Mouse (Mus musculus) retina, embryonic 14.5 days (tissue): ENCODE measurements at regions not wholly inside any gene's neighbourhood (a gene's known extent, or its start where the extent isn't known, plus 50 kb on each side); places are given as distances from the start of the nearest gene placed in this dataset.
A peak's percentile ranks its signal among the peaks of the same experiment; 100 is the strongest.

Experiments
- DNase-seq: peaks from one replicate; pipeline ENCODE4 v3.0.0-alpha.2; 2015; ENCODE audit warnings: low spot score

- DNase-seq: no peak
Observed at GRCm38 (mm10) chr3:128723100-128723499, 476.6 kb upstream of the Pitx2 start.

DNA sequence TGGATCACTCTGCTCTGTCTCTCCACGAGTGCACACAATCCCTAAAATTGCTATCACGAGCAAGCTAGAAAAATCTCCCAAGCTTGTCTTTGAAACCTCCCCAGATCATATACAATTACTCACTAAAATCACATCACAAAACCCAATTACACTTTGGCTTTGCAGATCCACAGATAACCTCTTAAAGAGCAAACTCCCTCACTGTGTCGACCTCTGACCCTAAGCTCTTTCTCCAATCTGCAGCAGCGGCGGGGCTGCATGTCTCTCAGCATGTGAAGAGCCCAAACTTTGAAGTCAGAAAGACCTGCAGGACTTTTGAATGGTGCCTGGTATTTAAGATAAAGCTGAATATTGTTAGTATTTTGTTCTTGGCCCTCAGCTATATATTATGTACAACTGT is 479.4 kb upstream of the Pitx2 start:
- peak; percentile 17 for DNase-seq

- DNase-seq: no peak
Observed at GRCm38 (mm10) chr3:128719226-128719625, 480.5 kb upstream of the Pitx2 start.

GRCm38 (mm10) chr3:128707270-128707669 is 492.4 kb upstream of the Pitx2 start:
- peak; percentile 20 for DNase-seq

- DNase-seq: no peak
Observed at GRCm38 (mm10) chr3:128668468-128669127, 531.1 kb upstream of the Pitx2 start.

DNA sequence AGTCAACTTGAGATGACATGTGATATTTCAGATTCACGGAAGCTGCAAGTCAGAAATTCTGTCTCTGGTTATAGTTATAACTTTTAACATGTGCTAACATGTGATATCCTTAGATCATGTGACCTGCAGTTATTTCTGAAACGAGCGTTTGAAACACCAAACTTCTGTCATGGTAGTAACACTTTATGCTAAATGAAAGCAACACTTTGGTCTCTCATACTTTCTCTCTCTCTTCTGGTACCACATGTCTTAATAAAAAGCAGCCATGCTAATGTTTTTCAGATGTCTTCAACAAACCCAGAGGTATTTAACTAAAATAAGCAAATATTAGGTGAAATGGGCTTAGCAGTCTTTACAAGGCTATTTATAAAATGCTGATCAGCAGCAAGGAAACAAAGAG is 534.5 kb upstream of the Pitx2 start:
- no peak for DNase-seq

- no peak for DNase-seq
Observed at GRCm38 (mm10) chr3:128636960-128637755, 562.5 kb upstream of the Pitx2 start.

DNA sequence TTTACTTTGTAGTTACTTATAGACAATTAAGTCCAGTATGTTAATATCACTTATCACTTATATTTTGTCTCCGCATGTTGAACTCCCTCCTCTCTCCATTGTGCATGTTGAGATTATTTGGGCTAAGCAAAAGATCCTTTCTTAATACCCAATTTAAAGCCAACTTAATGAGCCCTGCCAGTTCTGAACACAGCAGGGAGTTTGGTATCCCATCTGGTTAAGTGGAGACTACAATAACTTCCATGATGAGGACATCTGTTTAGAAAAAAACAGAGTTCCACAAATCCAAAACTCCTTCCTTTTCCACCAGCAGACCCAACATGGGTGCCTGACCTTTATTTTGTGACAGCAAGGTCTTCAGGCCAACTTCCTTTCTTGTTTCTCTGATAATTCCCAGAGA is 572.0 kb upstream of the Pitx2 start:
- DNase-seq: peak; percentile 56

DNA sequence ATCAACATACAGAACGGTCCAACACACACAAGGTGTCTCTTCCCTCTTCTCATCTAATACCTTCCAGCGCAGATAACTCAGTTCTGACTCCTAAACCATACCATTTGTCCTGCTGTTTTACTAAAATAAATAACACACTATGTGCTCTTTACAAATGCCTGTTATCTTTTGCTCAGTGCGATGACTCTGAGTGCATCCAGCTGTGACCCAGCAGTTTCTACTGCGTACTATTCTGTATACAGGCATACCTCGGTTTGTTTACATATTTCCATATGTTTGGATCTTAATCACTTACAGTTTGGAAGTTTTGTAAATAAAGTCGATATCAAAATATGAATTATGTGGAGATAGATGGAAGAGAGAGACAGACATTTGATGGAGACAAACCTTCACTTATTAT is 583.0 kb upstream of the Pitx2 start:
- no peak for DNase-seq

GRCm38 (mm10) chr3:128613657-128614056 is 586.0 kb upstream of the Pitx2 start:
- no peak for DNase-seq

GRCm38 (mm10) chr3:128610731-128611130 is 588.9 kb upstream of the Pitx2 start:
- no peak for DNase-seq

GRCm38 (mm10) chr3:128608694-128609093 is 591.0 kb upstream of the Pitx2 start:
- no peak for DNase-seq

GRCm38 (mm10) chr3:128575339-128576129 is 624.1 kb upstream of the Pitx2 start:
- peak; percentile 12 for DNase-seq

- DNase-seq: no peak
Observed at GRCm38 (mm10) chr3:128570551-128570950, 629.1 kb upstream of the Pitx2 start.

- DNase-seq: no peak
Observed at GRCm38 (mm10) chr3:128565386-128565785, 634.3 kb upstream of the Pitx2 start.

DNA sequence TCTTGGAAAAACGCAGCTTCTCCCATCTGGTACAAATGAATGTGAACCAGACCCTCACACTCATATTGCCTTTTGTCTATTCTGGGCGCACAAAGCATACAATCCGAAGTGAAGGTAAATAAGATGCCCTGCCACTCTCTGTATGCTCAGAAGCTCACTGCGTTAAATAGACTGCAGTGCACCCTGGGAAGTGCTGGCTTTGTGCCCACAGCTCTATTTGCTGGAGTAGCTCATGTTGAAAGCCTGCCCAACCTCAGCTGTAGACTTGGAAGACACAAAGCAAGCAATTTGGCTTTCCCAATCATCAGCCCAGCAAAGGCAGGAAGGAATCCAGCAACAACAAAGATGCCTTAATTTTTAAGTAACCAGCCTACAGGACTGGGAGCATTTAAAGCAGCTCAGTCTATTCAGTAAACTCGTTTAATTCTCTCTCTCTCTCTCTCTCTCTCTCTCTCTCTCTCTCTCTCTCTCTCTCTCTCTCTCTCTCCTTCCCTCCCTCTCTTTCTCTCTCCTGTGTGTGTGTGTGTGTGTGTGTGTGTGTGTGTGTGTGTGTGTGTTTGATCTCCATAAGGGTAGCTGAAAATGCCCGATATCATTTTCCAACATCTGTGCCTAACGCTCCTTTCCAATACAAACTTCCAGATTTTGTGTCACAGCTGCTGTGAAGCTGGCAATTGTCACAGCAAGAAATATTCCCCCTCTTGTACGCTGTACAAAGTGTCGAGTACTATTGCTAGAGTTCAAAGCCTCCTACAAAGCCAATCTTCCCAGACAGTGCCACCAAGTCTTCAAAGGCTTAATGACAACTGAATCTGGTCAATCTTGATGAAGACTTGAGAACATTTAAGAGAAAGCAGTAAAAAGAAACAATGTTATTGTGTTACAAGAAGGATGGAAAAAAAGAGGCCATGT is 650.5 kb upstream of the Fam241a start:
- peak; percentile 13 for DNase-seq

DNA sequence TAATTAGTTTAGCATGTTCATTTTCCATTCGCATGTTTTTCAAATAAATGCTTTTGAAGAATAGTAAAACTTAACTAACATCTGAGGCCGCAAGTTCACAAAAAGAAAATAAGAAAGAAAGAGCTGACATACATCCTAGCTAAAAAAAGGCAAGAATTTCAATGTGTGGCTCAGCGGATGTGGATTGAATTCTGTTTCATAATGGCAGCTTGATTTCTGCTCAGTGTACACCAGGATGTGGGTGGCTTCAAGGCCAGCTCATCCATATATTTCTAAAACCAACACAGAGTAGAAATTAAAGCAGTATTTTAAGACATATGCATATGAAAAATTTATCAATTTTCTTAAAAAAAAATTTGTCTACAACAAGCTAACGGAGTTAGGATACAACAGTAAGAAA is 629.3 kb upstream of the Fam241a start:
- DNase-seq: no peak

- DNase-seq: peak; percentile 45
Observed at GRCm38 (mm10) chr3:128520671-128521103, 624.6 kb upstream of the Fam241a start.

GRCm38 (mm10) chr3:128519913-128520316 is 623.8 kb upstream of the Fam241a start:
- DNase-seq: peak; percentile 36

- no peak for DNase-seq
Observed at GRCm38 (mm10) chr3:128518806-128519205, 622.7 kb upstream of the Fam241a start.

DNA sequence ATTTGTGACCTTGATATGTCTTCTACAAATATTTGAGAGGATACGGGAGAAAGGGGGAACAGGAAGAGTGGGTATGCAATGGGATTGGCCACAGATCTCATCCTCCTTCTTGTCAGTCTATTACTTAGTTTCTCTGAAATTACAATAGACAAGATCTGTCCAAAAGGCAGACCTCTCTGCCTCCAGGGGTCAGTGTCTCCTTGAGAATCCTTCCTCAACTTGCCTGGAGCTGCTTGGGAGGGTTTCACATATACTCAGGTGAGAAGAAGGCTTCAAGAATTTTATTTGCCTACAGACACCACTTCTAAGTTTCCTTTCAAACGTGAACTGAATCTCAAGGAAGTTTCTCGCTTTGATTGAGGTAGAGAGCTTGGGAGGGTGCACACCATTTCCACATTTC is 575.0 kb upstream of the Fam241a start:
- peak; percentile 41 for DNase-seq

DNA sequence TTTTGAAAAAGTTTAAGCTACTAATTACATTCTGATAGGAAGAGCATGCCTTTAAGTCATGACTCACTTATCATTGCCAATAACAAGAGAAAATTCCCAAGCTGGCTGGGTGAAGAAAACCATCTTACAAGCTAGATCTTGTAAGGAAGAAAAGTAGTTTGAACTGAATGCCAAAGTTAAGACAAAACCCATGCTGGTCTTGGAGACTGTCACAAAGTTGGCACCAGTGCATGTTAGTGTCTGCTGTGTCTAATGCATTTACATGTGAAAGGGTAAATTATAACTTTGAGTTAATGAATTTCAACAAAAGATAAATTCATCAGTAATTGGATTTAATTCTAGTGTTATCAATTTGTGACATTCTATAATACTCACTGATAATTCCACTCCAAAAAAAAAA is 533.6 kb upstream of the Fam241a start:
- no peak for DNase-seq
